Mouse (Mus musculus): ENCODE data around the gene Pbx2.

The Pbx2 gene

DNA sequence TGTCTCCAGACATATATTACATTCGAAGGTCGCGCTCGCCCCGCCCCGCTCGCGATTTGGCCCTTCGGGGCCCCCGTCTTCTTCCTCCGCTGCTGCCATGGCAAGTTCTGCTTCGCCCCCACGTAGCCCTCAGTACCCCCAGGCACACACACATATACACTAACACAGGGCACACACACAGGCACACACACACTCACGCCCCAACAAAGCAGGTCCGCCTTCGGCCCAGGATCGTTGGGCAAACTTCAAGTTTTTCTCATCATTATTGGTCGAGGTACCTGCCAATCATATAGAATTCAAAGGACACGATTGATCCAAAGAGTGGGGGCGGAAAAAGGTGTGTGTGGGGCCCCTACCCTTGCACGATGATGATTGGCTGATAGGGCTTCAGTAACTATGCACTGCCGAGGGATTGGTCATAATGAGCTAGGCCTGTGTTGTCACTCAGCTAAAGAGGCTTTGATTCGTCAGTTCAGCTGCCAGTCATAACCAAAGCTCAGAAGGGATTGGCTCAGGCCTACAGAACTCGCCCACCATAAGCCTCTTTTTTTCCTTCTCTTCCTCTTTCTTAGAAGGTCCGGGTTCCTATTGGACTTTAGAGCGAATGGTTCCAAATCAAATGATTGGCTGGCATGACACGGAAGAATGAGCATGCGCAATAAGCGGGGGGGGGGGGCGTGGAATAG, 12.5 kb downstream of the Pbx2 start, which contains the start of gene Rnf5:
Gene Rnf5 (minus strand): TSS at position 316 of the 686 bp plus-strand sequence.
- peak; percentile 100 for DNase-seq (ENCODE audit: low read depth, low spot score)

- peak; percentile 97 for DNase-seq (ENCODE audit: low read depth, low spot score)
Observed at GRCm38 (mm10) chr17:34604061-34604508, 13.0 kb downstream of the Pbx2 start, which contains the start of gene Agpat1. Agpat1 (plus strand) TSS chr17:34604262.

DNA sequence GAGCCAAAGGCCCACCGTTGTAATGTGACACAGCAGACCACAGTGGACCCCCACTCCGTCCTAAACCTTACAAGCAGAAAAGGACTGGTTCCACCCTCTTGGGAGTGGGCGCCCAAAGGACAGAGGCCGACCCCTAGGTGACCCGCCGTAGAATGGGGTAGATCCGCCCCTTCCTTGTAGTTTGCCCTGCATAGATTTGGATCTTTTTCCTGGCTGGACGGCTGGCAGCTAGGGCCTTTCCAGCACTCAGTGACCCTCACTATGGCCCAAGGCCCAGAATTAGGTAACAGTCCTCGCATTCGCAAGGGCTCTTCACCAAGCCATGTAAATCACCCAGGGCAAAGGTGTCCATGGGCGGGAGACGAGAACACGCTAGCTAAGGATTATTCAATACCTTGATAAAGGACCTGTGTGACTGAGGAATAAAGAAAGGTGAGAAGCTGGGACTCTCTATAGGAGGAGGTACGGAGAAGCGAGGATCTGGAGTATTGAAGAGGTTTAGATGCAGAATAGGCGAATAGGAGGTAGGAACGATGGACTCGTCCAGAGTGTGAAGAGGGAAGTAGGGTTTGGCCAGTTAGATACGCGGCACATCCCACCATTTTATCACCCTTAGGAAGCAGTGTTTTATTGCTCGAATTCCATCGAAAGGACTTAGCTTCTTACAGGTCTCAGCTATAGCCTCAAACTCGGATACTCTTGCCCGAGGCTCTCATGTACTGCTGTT, 13.6 kb downstream of the Pbx2 start:
- no peak for DNase-seq (ENCODE audit: low read depth, low spot score)

- DNase-seq (ENCODE audit: low read depth, low spot score) = peak; percentile 67
Observed at GRCm38 (mm10) chr17:34605609-34606008, 14.5 kb downstream of the Pbx2 start.

DNA sequence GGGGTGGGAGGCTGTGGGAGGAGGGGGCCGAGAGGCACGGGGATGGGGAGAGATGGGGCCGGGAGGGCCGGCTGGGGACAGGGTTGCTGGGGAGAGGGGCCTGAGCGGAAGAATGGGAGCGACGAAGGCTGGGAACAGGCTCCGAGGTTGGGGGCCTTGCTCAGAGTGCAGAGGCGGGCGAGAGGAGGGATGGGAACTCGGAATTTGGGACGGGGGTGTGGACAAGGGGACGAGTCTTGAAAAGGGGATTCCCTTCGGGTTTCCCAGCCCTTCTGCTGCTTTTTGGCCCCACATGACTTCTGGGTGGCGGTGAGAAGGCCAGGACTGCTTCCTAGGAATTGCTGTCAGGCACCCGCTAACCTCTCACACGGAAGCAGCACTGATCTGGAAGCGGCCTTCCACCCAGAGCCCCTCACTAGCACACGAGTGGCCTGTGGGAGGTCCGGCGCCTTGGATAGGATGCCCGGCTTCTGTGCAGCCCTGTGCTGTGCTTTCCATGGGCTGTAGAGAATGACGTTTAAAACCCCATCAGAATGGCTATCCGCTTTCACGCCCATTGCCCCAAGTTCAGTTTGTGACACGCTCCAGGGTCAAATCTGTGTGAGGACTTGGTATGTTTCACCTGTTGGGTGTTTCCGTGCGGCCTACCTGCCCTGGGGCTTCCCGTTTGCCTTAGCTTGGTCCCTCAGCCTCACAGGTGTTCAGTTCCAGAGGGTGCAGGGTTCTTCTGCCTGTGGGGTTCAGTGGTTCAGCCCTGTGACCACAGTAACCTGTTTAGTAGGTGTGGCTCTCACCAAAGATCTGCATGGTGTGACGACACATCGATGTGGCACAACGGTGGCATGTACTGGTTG, 15.3 kb downstream of the Pbx2 start:
- DNase-seq (ENCODE audit: low read depth, low spot score) = no peak

DNA sequence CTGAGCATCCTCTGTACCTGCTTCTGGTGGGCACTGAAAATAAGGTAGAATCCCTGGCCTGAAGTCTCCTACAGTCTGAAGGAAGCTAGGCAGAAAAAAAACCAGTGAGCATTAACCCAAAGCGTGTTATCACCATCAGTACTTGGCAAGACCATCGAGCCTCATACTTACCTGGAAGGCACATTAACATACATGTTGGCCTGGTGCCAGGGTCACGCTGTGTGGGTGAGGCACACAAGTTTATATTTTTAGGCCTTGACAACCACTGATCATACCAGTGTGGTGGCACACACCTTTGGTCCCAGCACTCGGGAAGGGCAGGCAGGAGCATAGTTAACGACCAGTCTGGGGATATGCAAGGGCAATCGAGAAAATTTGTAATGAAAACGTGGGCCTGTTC, 16.9 kb downstream of the Pbx2 start:
- DNase-seq (ENCODE audit: low read depth, low spot score) = no peak

GRCm38 (mm10) chr17:34611050-34611449, 20.0 kb downstream of the Pbx2 start:
- no peak for DNase-seq (ENCODE audit: low read depth, low spot score)

DNA sequence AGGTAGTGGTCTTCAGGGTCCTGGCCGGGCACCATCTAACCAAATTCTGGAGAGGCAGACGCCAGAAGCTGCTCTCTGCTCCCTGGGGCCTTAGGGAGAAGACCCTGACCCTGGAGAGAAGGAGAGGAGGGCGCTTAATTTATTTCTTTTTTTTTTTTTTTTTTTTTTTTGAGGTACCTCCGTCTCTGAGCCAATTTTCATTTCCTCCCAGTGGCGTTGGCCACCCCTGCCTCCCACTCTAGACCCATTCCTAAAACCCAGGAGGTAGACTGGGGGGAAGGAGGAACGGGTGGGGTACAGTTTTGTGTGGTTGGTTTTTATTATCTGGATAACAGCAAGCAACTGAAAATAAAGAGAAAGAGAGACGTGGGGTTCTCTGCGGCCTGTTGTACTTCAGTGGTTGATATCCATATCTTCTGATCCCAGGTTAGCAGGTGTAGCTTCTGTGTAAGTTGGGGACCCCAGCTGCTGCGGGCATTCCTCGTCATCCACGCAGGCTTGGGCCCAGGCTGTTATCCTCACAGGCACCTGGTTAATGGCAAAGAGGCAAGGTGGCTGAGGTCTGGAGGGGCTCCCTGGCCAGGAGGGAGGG, 22.1 kb downstream of the Pbx2 start:
- no peak for DNase-seq (ENCODE audit: low read depth, low spot score)

DNA sequence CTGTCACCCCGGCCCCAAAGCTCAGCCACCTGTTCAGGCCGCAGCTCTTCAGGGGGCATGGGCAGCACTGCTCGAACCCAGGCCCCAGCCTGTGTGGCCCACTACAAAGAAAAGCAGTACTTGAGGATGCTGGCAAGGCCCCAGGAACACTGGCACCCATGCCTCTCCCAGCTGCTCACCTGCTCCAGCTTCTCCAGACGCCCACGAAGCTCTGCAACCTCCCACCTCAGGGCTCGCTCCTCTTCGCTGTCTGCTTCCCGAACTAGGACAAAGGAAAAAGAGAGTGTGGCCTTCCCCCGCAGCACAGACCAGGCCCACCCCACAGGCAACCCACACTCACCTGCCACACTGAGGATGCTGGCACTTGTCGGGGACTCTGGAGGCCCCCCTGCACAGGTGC, 22.8 kb downstream of the Pbx2 start:
- DNase-seq (ENCODE audit: low read depth, low spot score) = no peak

DNA sequence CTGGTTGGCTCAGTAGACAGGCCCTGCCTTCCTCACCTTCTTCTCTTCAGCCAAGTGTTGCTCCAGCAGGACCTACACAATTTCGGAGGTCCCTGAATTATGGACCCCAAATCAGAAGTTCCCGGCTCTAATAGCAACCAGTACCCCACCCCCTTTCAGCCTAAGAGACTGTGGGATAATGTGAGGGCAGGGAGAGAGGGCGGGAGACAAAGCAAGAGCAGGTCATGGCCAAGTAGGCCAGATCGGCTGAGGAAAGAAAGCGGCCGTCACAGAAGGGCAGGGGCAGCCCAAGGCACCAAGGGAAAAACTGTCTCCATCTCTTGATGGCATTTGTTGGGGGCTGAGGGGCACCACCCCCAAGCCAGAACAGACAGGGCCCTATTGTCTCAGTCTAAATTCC, 24.8 kb downstream of the Pbx2 start, which contains the start of gene Egfl8:
Gene Egfl8 (minus strand): TSS at position 101 of the 400 bp plus-strand sequence.
- no peak for DNase-seq (ENCODE audit: low read depth, low spot score)

- peak; percentile 65 for DNase-seq (ENCODE audit: low read depth, low spot score)
Observed at GRCm38 (mm10) chr17:34618999-34619398, 27.9 kb downstream of the Pbx2 start.

GRCm38 (mm10) chr17:34621006-34621405, 29.9 kb downstream of the Pbx2 start:
- DNase-seq (ENCODE audit: low read depth, low spot score) = no peak

- DNase-seq (ENCODE audit: low read depth, low spot score) = no peak
Observed at GRCm38 (mm10) chr17:34623161-34623560, 32.1 kb downstream of the Pbx2 start.

GRCm38 (mm10) chr17:34624981-34625380, 33.9 kb downstream of the Pbx2 start:
- DNase-seq (ENCODE audit: low read depth, low spot score) = no peak

- no peak for DNase-seq (ENCODE audit: low read depth, low spot score)
Observed at GRCm38 (mm10) chr17:34626062-34626772, 35.2 kb downstream of the Pbx2 start.

DNA sequence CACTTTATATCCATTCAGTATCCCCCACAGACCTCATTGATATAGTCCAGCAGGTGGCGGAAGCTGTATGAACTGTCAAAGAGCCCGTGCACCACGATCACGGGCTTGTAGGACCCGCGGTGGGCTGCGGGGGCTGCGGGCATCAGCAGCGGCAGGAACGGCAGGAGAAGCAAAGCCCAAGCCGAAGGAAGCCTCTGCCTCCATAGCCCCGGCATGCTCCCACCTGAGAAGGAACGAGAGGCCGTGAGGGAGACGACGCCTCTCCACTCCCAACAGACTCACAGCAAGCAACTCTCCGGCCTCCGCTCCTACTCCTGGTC, 35.7 kb downstream of the Pbx2 start:
- DNase-seq (ENCODE audit: low read depth, low spot score) = no peak

GRCm38 (mm10) chr17:34627093-34627942, 36.3 kb downstream of the Pbx2 start:
- no peak for DNase-seq (ENCODE audit: low read depth, low spot score)

- no peak for DNase-seq (ENCODE audit: low read depth, low spot score)
Observed at GRCm38 (mm10) chr17:34627943-34628643, 37.0 kb downstream of the Pbx2 start, which contains the start of gene Ppt2. Ppt2 (minus strand) TSS chr17:34628510.

GRCm38 (mm10) chr17:34628644-34628967, 37.5 kb downstream of the Pbx2 start:
- no peak for DNase-seq (ENCODE audit: low read depth, low spot score)
